Mouse (Mus musculus): ENCODE results near the gene Podn.

DNA sequence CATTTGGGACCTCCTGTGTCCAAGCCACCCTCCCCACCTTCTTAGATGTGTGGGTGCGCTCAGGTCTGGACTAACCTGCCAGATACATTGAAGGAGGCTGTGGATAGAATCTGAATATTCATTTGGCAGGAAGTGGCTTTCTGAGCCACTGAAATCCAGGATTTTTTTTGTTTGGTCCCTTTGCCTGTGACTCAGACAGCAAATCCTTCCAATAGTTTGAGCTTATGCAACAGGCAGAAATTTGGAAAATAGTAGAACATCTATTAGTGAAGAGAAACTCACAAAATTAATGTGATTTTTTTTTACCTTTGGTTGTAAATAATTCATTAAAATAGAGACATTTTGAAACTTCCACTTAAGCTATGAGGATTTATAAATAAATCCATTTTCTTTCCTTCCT is 125.1 kb downstream of the Podn start:
- TF ChIP-seq CTCF (IDR thresholded peaks at IDR 0.05; ENCODE audit: control insufficient read depth, insufficient read depth, insufficient read length) (no peak), MAX (IDR thresholded peaks at IDR 0.05) (no peak)
